Mouse (Mus musculus) kidney, postnatal 0 days (tissue): Measurements from ENCODE around the gene Vps45. TPM values are rescaled to one million over a fixed set of nuclear protein-coding genes. Genes with fewer than 3 reads are reported as not detected.
A peak's percentile ranks its signal among the peaks of the same experiment; 100 is the strongest.
"Not testable (repeated sequence)": the region's sequence is repeated elsewhere in the genome, so short reads cannot be mapped to it uniquely, and the experiment has no call there.

Experiments used
- ATAC-seq: fragments of 200-750 bp; cut with Nextera tagmentation; replicated peaks from 2 replicates; pipeline ENCODE4 v1.8.0; 2017; ENCODE audit warnings: low read depth, moderate number of reproducible peaks, moderate TSS enrichment, moderate library complexity; ENCODE audit not compliant: low FRiP score
- DNase-seq: peaks from one replicate; pipeline ENCODE4 v3.0.0-alpha.2; 2016; ENCODE audit warnings: low spot score
- H3K27ac ChIP-seq: fragments of 300-500 bp; sonication (generic); 2 replicates; pipeline ENCODE4 v1.5.1; 2014; ENCODE audit warnings: mild to moderate bottlenecking
- H3K27me3 ChIP-seq: fragments of 300-500 bp; sonication (generic); 2 replicates; pipeline ENCODE4 v1.6.1; 2014; ENCODE audit warnings: low read length, mixed read lengths; ENCODE audit not compliant: insufficient read depth
- H3K36me3 ChIP-seq: fragments of 300-500 bp; sonication (generic); 2 replicates; pipeline ENCODE4 v1.6.1; 2014; ENCODE audit warnings: low read length, mixed read lengths; ENCODE audit not compliant: insufficient read depth
- H3K4me1 ChIP-seq: fragments of 300-500 bp; sonication (generic); replicated peaks from 2 replicates; pipeline ENCODE4 v1.6.1; 2014; ENCODE audit warnings: antibody characterized with exemption, low read length, mixed read lengths; ENCODE audit not compliant: insufficient read depth
- H3K4me2 ChIP-seq: fragments of 300-500 bp; sonication (generic); 2 replicates; pipeline ENCODE4 v1.6.1; 2014; ENCODE audit warnings: mild to moderate bottlenecking, low read length, moderate library complexity, mixed read lengths
- H3K4me3 ChIP-seq: fragments of 300-500 bp; sonication (generic); replicated peaks from 2 replicates; pipeline ENCODE4 v1.5.1; 2014; ENCODE audit warnings: low read depth, low read length
- H3K9ac ChIP-seq: fragments of 300-500 bp; sonication (generic); 2 replicates; pipeline ENCODE4 v1.6.1; 2014; ENCODE audit warnings: low read depth, low read length
- H3K9me3 ChIP-seq: fragments of 300-500 bp; sonication (generic); replicated peaks from 2 replicates; pipeline ENCODE4 v1.6.1; 2016; ENCODE audit warnings: low read length, inconsistent platforms, mixed read lengths
- CTCF ChIP-seq: IDR thresholded peaks from 2 replicates; pipeline ENCODE4 v1.5.1; 2016; ENCODE audit warnings: antibody characterized with exemption, low read depth, mild to moderate bottlenecking, moderate library complexity
- WGBS: fragments of 180-500 bp; shearing (Covaris S2); extraction: QIAGEN DNeasy Blood & Tissue Kit; methylation state at CpG from one replicate; pipeline ENCODE4 v1.1.7; 2014; 5-methylcytosine and 5-hydroxymethylcytosine counted together
- polyA plus RNA-seq: library from polyadenylated mRNA; unstranded; fragments of >200 nt; fragmentation: Nextera tagmentation; extraction: Ambion mirVana; gene quantifications from 2 replicates; pipeline ENCODE4 v1.2.1, GENCODE M21; 2015

The Vps45 gene
- polyA plus RNA-seq, 1 experiment from 2014 or later: 41.9 TPM

GRCm38 (mm10) chr3:95977079-95977478, 81.2 kb downstream of the Vps45 start:
- Histone ChIP-seq H3K9ac (no peak overlapping the region), H3K4me3 (no peak overlapping the region), H3K36me3 (no peaks in the 10 kb centered on the region), H3K4me1 (peaks cover 4% of the 10 kb centered on the region; the same call in 1 of the 2 replicates), H3K27me3 (no peaks in the 10 kb centered on the region), H3K9me3 (no peaks in the 10 kb centered on the region), H3K27ac (no peak overlapping the region), H3K4me2 (no peak overlapping the region)
- 68% methylated on average over 3 of the region's 3 CpGs for WGBS
- DNase-seq: no peak
- TF ChIP-seq CTCF: no peak
- no peak for ATAC-seq

- H3K9me3 ChIP-seq: no peaks in the 10 kb centered on the region
- H3K4me1 ChIP-seq: peaks cover 4% of the 10 kb centered on the region; the same call in 1 of the 2 replicates
- peak overlapping the region; percentile 67 for H3K4me2 ChIP-seq
- 7% methylated on average over 34 of the region's 34 CpGs for WGBS
- H3K36me3 ChIP-seq: no peaks in the 10 kb centered on the region
- H3K4me3 ChIP-seq: peak overlapping the region; percentile 34
- no peaks in the 10 kb centered on the region for H3K27me3 ChIP-seq
- DNase-seq (peak; percentile 61), ATAC-seq (no peak)
- H3K9ac ChIP-seq: peak overlapping the region; percentile 54; the same call in 1 of the 2 replicates
- no peak for TF ChIP-seq CTCF
- 0 out of 2 replicates have a peak overlapping the region, but pooled peaks have one; percentile 19 for H3K27ac ChIP-seq
Measured at GRCm38 (mm10) chr3:95972873-95973634, 85.2 kb downstream of the Vps45 start.

GRCm38 (mm10) chr3:95972251-95972872, 85.9 kb downstream of the Vps45 start:
- Histone ChIP-seq H3K4me1 (peaks cover 4% of the 10 kb centered on the region; the same call in 1 of the 2 replicates), H3K36me3 (no peaks in the 10 kb centered on the region), H3K27ac (no peak overlapping the region), H3K9me3 (no peaks in the 10 kb centered on the region), H3K27me3 (no peaks in the 10 kb centered on the region), H3K4me2 (peak overlapping the region; percentile 67), H3K9ac (peak overlapping the region; percentile 54; the same call in 1 of the 2 replicates), H3K4me3 (peak overlapping the region; percentile 34)
- no peak for TF ChIP-seq CTCF
- DNase-seq (no peak), ATAC-seq (no peak)
- 74% methylated on average over 12 of the region's 12 CpGs for WGBS

DNA sequence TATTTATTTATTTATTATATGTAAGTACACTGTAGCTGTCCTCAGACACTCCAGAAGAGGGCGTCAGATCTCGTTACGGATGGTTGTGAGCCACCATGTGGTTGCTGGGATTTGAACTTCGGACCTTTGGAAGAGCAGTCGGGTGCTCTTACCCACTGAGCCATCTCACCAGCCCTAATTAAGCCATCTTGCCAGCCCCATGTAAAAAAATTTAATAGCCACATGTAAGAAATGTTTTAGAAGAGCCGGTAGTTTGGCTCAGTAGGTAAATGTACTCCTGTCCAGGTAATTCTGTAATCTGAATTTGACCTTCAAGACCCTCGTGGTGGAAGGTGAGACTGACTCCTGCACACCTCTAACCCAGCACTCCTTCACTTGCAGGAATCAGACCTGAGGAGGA, 87.6 kb downstream of the Vps45 start:
- WGBS: 68% methylated on average over 5 of the region's 7 CpGs

DNA sequence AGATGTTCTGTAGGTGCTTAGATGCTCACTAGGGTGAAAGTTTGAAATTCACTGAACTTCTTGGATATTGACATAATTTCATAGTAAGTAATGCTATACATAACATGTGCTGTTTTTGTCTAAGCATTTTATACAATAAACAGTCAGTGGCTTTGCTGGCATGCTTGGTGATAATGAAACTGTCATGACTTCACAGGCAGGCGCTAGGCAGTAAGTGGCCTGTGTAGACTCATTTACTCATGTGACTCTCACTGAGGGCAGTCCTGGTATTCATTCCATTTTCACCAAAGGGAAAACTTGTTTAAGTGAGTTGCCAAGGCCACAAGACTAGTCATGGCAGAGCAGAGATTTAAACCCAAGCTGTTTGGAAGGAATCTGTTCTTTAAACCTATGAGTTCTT, 89.0 kb downstream of the Vps45 start:
- H3K4me2 ChIP-seq: no peak overlapping the region
- no peak overlapping the region for H3K9ac ChIP-seq
- no peak overlapping the region for H3K4me3 ChIP-seq
- H3K36me3 ChIP-seq: no peaks in the 10 kb centered on the region
- ATAC-seq (no peak), DNase-seq (no peak)
- TF ChIP-seq CTCF: no peak
- WGBS: 80% methylated on average over 1 of the region's 1 CpGs
- peaks cover 4% of the 10 kb centered on the region; the same call in 1 of the 2 replicates for H3K4me1 ChIP-seq
- no peaks in the 10 kb centered on the region for H3K27me3 ChIP-seq
- no peaks in the 10 kb centered on the region for H3K9me3 ChIP-seq
- H3K27ac ChIP-seq: no peak overlapping the region

More for the DNA sequence above, 87.6 kb downstream of the Vps45 start:
- H3K27me3 ChIP-seq, H3K4me2 ChIP-seq, H3K36me3 ChIP-seq, H3K9me3 ChIP-seq, ATAC-seq, H3K4me1 ChIP-seq, H3K27ac ChIP-seq, DNase-seq, H3K9ac ChIP-seq, H3K4me3 ChIP-seq: not testable (repeated sequence)

- Histone ChIP-seq H3K27ac (no peak overlapping the region), H3K36me3 (no peaks in the 10 kb centered on the region), H3K4me1 (no peaks in the 10 kb centered on the region), H3K4me3 (no peak overlapping the region), H3K9ac (no peak overlapping the region), H3K9me3 (no peaks in the 10 kb centered on the region), H3K27me3 (no peaks in the 10 kb centered on the region), H3K4me2 (peak overlapping the region; percentile 31; the same call in 1 of the 2 replicates)
- 8% methylated on average over 7 of the region's 7 CpGs for WGBS
- no peak for ATAC-seq
- DNase-seq: peak; percentile 76
- TF ChIP-seq CTCF: peak; percentile 72
Measured at GRCm38 (mm10) chr3:95965518-95966451, 92.5 kb downstream of the Vps45 start.
